Mouse (Mus musculus) cortical plate, adult 2 months (tissue): ENCODE measurements around the gene Jag2.

Experiments used
- CTCF ChIP-seq: fragments of 200-500 bp; IDR thresholded peaks from 2 replicates; pipeline ENCODE4 v1.5.1; 2011; ENCODE audit warnings: mild to moderate bottlenecking, control low read depth, low read length; ENCODE audit not compliant: insufficient read depth; ENCODE audit errors: extremely low read depth
- POLR2A ChIP-seq: fragments of 200-500 bp; IDR thresholded peaks from 2 replicates; pipeline ENCODE4 v1.6.1; 2011; ENCODE audit warnings: mild to moderate bottlenecking, low read length, control low read depth; ENCODE audit not compliant: insufficient read depth; ENCODE audit errors: extremely low read depth

DNA sequence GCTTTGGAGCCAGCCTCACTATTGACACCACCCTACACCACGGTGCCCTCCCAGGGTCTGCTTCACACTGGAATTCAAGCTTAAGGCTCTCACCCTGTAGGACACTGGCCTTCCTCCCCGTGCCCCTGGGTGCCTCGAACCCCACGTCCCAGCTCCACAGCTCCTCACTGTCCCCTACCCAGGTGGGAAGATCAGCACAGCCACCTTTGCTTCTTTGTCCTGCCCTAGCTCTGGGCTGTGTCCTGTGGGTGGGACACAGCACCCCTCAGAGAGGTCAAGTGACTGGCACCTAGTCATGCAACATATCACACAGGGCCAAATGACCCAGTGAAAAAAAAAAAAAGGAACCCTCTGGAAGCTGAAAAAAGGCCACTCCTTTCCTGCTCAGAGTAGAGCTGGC is 48.9 kb downstream of the Jag2 start:
- TF ChIP-seq CTCF = no peak
- no peak for TF ChIP-seq POLR2A
